Mouse (Mus musculus) adrenal gland, adult (tissue): ENCODE measurements around the gene Rapgef1.

Experiments
- DNase-seq, 2 experiments: peaks; one replicate each; pipeline ENCODE4 v3.0.0; 2022 to 2023; ENCODE audit warnings: low spot score in 1 of 2; ENCODE audit not compliant: inconsistent age in 2 of 2

Rapgef1 gene

GRCm38 (mm10) chr2:29784290-29784689 lies 164.8 kb downstream of the Rapgef1 start:
- no peak for DNase-seq

- peak; percentile 90 to 98 for DNase-seq
Measured at GRCm38 (mm10) chr2:29787104-29787917, 167.8 kb downstream of the Rapgef1 start, which contains the start of gene Coq4. Coq4 (plus strand) TSS chr2:29787493.

- peak; percentile 89 to 96 for DNase-seq
Measured at GRCm38 (mm10) chr2:29787937-29788681, 168.6 kb downstream of the Rapgef1 start, which contains the start of gene Trub2. Trub2 (minus strand) TSS chr2:29788502.
